ENCODE assay signal across 24 mouse cellular contexts in the genomic region with DNA sequence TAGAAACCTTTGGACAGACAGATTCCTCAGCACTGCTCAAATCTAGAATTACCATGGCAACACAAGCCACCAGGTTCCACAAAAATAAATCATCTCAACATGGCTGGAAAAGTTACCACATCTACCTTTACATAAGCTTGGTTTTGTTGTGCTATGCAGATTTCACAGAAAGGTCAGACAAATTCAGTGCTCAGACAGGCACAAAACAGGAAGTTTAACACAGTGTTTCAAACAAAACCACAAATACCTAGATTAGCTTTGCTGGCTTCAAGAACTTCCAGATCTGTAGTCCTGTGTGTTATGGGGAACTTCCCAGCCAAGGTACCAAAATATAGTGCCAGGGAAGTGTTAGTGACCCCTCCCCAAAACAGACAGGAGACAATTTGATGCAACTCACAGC. TPM values are rescaled to one million over a fixed set of nuclear protein-coding genes. Genes with fewer than 3 reads are reported as not detected.
DNase-seq lines count a peak whose midpoint lies in the region; ATAC-seq and TF ChIP-seq lines count a peak whose summit lies in the region.
"Had no signal": no experiment of that assay in that cellular context is flagged by ENCODE, and none has a peak within 500 bp of the region (broad histone marks: within the 10 kb centered on the region; RNA-seq: fewer than 3 reads in every experiment).

No protein-coding gene starts in this region.

- no peak for TF ChIP-seq CTCF in bone marrow, adult 2 months (IDR thresholded peaks at IDR 0.05; ENCODE audit: control insufficient read depth, insufficient read depth, low read length)

- H3K4me1 ChIP-seq in bone marrow, adult 2 months (ENCODE audit: control insufficient read depth, insufficient read depth, low read length) = no peaks in the 10 kb centered on the region
- H3K4me1 ChIP-seq: embryonic facial prominence, embryonic 15.5 days; heart, embryonic 15.5 days; kidney, embryonic 15.5 days; limb, embryonic 12.5 days; liver, embryonic 12.5 days; lung, embryonic 15.5 days; megakaryocyte, embryonic 14.5 days; midbrain, embryonic 13.5 days; neural tube, embryonic 12.5 days; stomach, embryonic 15.5 days had no signal

- peak; percentile 33 for DNase-seq in 416B (ENCODE audit: low read depth)
- peak; percentile 11 for DNase-seq in CD4-positive helper T cell, adult 2 months (ENCODE audit: low read depth, low spot score)
- DNase-seq in gastrocnemius, postnatal 4 days (ENCODE audit: low spot score in 2 of 2) = no peak
- DNase-seq in gastrocnemius, postnatal 36 days = no peak
- DNase-seq in spleen, postnatal 14 days (ENCODE audit: low spot score in 2 of 2) = no peak
- DNase-seq: adrenal gland, adult 8-10 months had no signal

- no peak for TF ChIP-seq POLR2A in bone marrow, adult 2 months (IDR thresholded peaks at IDR 0.05; ENCODE audit: borderline replicate concordance, control insufficient read depth, low read depth, low read length)

- H3K4me3 ChIP-seq in bone marrow, adult 2 months (replicated peaks; ENCODE audit: control insufficient read depth, low read depth, low read length) = no peak overlapping the region
- H3K4me3 ChIP-seq: embryonic facial prominence, embryonic 15.5 days; heart, embryonic 15.5 days; kidney, embryonic 15.5 days; limb, embryonic 12.5 days; liver, embryonic 12.5 days; lung, embryonic 15.5 days; megakaryocyte, embryonic 14.5 days; midbrain, embryonic 13.5 days; neural tube, embryonic 12.5 days; stomach, embryonic 15.5 days had no signal

- ATAC-seq in megakaryocyte progenitor cell, adult 5-6 weeks (replicated peaks; ENCODE audit: poor library complexity) = peak; percentile 67
- ATAC-seq: forebrain, embryonic 14.5 days; hindbrain, postnatal 0 days; liver, embryonic 12.5 days; midbrain, embryonic 13.5 days had no signal

- intact Hi-C loops in gastrocnemius, postnatal 36 days (cut with DNase I) = loop anchor here (2.0 kb wide), 1 partner anchor 236 kb away; no protein-coding TSS in a partner anchor

- H3K27ac ChIP-seq in bone marrow, adult 2 months (ENCODE audit: control insufficient read depth, insufficient read depth, low read depth, low read length, poor library complexity) = peak overlapping the region; percentile 8; the same call in 1 of the 2 replicates
- H3K27ac ChIP-seq: embryonic facial prominence, embryonic 15.5 days; heart, embryonic 15.5 days; hindbrain, postnatal 0 days; kidney, embryonic 15.5 days; limb, embryonic 12.5 days; liver, embryonic 12.5 days; lung, embryonic 15.5 days; midbrain, embryonic 13.5 days; neural tube, embryonic 12.5 days; stomach, embryonic 15.5 days had no signal

RNA-seq across cellular contexts. Expression of a gene that starts 47.5 kb away (rescaled TPM):
- polyA plus RNA-seq in bone marrow, adult 2 months (2011; ENCODE audit: insufficient read depth, insufficient read length, low replicate concordance, missing spikeins) = 23.3 and 31.2 TPM in 2 replicates
- total RNA-seq in megakaryocyte progenitor cell, adult 5-6 weeks (2015) = 64.0 and 86.4 TPM in 2 replicates
- total RNA-seq in megakaryocyte progenitor cell, adult 5-6 weeks (2017) = 67.3 and 109 TPM in 2 replicates
- total RNA-seq in gastrocnemius, postnatal 4 days (2021) = 10 to 100 TPM; 52.2 to 55.5 TPM
- 10 to 100 TPM; 24.0 to 30.9 TPM for total RNA-seq in gastrocnemius, postnatal 36 days (2021)

RNA-seq across cellular contexts. Expression of a gene that starts 56.5 kb away (rescaled TPM):
- not detected in 2 replicates for polyA plus RNA-seq in bone marrow, adult 2 months (2011; ENCODE audit: insufficient read depth, insufficient read length, low replicate concordance, missing spikeins)
- total RNA-seq in megakaryocyte progenitor cell, adult 5-6 weeks (2015) = not detected in 2 replicates
- not detected in 2 replicates for total RNA-seq in megakaryocyte progenitor cell, adult 5-6 weeks (2017)
- not detected for total RNA-seq in gastrocnemius, postnatal 4 days (2021)
- not detected for total RNA-seq in gastrocnemius, postnatal 36 days (2021)
- total RNA-seq: adrenal gland, adult 8-10 months; gastrocnemius, adult 8-10 months; heart, postnatal 36 days; hindbrain, postnatal 0 days; left cerebral cortex, postnatal 14 days had no signal
- polyA plus RNA-seq: cerebellum, adult 2 months; embryonic facial prominence, embryonic 15.5 days; forebrain, embryonic 14.5 days; heart, embryonic 15.5 days; hindbrain, postnatal 0 days; kidney, embryonic 15.5 days; limb, embryonic 12.5 days; liver, embryonic 12.5 days; midbrain, embryonic 13.5 days; neural tube, embryonic 12.5 days; stomach, embryonic 15.5 days had no signal

Comparison
In these comparisons a context has a peak if more than half of its experiments do, and no peak if none do; other contexts are left out.
1. DNase-seq: peak in 416B (single experiment) and CD4-positive helper T cell, adult 2 months (single experiment); none in gastrocnemius, postnatal 4 days (0 of 2), gastrocnemius, postnatal 36 days (0 of 2) and spleen, postnatal 14 days (0 of 2).